Mouse (Mus musculus) c-Kit-negative CD71-positive TER-119-positive erythroid progenitor cells, embryonic 14.5 days (primary cell): ENCODE measurements around the gene Comp.

ENCODE experiments used
- DNase-seq: peaks from one replicate; pipeline ENCODE4 v3.0.0-alpha.2; 2013; ENCODE audit warnings: low read depth, low spot score

Comp gene

GRCm38 (mm10) chr8:70397611-70398563, 24.5 kb downstream of the Comp start:
- no peak for DNase-seq

GRCm38 (mm10) chr8:70404212-70404611, 30.9 kb downstream of the Comp start:
- no peak for DNase-seq

DNA sequence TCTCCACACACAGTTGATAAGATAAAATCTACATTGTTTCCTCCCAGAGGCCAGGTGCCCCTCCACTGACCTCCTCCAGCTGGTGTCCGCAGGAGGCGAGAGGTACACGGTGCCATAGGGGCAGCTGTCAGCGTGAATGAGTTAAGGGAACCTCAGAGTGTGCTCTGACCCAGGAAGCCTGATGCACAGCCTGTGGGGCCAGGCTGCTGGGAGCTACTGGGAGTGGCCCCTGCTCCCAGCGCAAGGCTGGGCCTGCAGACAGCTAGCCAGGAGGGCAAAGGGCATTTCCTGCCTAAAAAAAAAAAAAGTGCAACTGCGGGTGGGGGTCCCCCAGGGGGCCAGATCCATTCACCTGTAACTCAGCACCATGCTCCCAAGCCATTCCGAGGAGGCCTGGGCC, 31.8 kb downstream of the Comp start:
- DNase-seq, result no peak

DNA sequence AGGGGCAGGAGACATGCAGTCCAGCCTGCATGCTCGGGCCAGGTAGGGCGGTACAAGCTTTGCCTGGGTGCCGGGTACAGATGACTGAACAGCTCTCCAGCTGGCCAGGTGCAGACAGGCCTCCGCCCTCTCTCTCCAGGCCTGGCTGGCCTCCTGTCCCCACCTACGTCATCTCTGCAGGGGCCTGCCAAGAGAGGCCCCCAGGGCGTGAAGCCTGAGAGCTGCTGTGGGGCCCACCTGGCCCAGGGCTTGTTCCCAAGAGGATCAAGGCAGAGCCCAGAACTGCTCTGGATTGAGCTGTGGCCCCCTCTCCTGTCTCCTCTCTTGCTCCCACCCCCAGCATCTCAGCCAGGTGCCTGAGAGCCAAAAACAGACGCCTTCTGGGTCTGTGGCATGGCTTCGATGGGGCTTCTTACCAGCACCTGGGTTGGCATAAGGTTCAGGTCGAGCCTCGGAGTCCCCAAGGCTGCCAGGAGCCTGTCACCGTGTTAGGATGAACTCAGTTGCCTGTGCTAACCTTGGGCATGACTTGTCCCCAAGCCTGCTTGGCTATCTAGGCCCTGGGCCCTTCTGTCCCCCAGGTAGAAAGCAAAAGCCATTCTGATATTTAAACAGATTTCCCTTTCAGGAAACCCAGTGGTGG, 33.2 kb downstream of the Comp start:
- DNase-seq, result no peak

- DNase-seq, result no peak
Measured at GRCm38 (mm10) chr8:70408301-70408700, 34.9 kb downstream of the Comp start.

- DNase-seq, result no peak
Measured at GRCm38 (mm10) chr8:70409019-70409418, 35.7 kb downstream of the Comp start.

- DNase-seq, result no peak
Measured at GRCm38 (mm10) chr8:70409455-70409871, 36.1 kb downstream of the Comp start.

GRCm38 (mm10) chr8:70410281-70410680, 36.9 kb downstream of the Comp start:
- no peak for DNase-seq

- peak; percentile 71 for DNase-seq
Measured at GRCm38 (mm10) chr8:70414310-70414946, 41.1 kb downstream of the Comp start.

DNA sequence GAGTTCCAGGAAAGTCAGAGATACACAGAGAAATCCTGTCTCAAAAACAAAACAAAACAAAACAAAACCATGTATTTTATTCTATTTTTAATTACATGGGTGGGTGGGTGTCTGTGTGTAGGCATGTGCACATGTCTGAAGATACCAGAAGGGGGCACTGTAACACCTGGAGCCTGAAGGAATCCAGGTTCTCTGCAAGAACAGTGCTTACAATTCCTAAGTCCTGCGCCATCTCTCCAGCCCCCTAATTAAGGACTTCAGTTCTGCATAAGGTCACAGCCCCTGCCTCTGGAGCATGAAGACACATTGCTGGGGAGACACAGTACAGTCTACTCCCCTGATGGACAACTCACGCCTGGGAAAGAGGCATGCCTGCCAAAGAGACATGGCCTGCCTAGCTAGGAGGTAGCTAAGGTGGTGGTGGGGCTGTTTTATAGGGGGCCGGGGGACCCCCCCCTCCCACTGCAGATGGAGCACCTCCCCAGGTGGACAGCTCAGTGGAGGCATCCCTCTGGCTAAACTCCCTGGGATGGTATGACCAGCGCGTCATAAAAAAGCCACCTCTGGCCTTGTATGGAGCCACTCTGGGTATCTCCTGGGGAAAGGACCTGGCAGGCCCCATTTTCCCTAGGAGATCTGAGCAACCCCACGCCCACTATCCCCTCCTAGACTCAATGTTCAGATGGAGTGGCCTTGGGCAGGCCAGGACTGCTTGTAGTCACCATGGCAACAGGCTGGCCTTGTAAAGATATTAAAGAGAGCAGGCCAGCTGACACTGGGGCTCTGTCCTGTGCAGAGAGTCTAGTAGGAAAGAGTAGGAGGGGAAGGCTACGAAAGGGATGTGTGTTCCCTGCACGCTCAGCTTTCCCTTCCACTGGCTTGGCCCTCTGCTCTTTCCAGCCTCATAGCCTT, 42.4 kb downstream of the Comp start:
- peak; percentile 64 for DNase-seq

DNA sequence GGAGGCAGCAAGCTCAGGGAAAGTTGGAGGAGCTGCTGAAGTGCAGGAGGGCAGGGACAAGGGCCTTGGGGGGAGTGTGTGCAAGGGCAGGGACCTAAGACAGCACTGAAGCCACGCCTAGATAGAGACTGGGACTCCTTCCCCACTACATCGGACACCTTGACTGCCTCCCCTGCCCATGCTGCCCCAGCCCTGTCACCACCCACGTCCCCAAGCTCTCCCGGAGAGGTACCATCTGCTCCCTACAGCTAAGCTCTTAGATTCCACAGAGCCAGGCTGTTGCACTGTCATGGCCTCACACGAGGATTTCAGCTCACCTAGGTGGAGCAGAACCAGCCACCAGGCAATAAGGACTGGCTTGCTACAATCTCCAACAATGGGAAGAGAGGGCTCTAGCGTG, 43.6 kb downstream of the Comp start:
- DNase-seq, result no peak

DNA sequence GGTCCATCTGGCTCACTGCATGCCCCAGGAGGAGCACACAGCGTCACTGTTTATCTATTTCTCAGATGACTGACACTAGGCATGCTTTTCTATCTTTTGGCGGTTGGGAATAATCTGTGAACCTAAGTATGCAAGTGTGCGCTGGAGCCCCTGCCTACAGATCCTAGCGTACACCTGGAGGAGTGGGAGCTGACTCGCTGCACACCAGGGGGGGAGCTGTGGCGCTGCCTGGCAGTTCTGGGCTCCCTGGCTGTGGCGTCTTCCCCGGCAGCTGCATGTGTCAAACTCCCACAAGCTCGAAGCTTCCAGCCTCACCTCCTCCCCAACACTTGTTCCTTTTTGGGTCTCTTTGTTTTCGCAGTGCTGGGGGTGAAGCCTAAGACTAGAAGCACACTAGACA, 44.6 kb downstream of the Comp start:
- DNase-seq, result no peak

DNA sequence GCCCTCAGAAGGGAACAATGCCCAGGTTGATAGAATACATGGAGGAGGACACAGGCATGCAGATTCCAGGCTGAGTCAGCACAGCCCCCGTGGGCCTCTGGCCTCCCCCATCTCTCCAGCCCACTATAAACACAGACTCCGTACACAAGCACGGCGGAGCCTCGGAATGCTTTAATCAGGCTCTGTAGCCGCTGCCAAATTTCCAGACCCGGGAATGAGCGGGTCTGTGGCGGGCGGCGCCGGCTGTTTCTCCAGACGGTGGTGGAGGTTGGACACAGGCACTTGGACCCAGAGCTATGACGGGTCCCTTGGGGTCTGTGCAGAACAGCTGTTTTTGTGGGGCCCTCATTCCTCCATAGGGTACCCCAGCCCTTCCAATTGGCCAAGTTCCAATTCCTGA, 45.6 kb downstream of the Comp start:
- DNase-seq, result no peak

- no peak for DNase-seq
Measured at GRCm38 (mm10) chr8:70419879-70420643, 46.7 kb downstream of the Comp start.

DNA sequence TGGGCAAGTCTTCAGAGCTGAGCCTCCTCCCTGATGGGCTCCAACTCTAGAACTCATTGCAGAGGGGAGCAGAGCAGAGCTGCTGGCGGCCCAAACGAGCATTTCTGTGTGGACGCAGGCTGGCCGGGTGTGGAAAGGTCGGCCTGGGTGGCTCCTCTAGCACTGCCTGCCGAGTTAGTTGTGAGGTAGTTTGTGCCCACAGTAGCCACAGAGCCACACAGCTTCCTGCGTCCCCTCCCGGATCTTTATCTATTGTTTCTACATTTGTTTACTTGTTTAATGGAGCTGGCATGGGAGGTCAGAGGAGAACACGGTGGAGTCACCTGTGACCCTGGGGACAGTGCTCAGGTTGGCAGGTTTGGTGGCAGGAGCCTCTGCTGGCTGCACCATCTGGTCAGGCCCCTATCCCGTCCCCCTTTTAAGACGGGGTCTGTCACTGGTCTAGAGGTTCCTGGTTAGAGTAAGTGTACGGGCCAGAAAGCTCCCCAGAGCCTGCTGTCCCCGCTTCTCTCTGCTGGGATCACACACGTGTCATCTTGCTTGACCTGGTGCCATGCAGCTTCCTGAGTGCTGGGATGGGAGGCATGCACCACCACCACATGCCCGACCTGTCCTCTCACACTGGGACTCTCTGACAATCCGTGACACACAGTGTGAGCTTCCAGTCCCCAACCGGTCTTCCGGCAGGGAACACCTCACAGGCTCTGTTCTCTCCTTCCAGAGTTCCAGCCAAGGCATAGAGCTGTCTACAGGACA, 48.2 kb downstream of the Comp start:
- DNase-seq, result no peak

DNA sequence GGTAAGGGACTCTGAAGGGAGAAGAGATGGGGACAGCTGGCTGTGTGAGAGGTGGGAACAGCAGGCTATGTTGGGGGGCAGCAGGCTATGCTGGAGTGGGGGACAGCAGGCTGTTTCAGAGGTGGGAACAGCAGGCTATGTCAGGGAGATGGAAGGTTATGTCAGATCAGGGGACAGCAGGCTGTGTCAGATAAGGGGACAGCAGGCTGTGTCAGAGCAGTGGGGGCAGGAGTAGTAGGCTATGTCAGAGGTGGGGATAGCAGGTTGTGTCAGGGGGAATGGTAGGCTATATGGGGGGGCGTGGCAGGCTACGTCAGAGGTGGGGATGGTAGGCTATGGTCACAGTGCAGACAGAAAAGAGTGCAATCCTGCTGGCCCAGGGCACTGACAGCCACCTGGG, 49.4 kb downstream of the Comp start:
- DNase-seq, result no peak

DNA sequence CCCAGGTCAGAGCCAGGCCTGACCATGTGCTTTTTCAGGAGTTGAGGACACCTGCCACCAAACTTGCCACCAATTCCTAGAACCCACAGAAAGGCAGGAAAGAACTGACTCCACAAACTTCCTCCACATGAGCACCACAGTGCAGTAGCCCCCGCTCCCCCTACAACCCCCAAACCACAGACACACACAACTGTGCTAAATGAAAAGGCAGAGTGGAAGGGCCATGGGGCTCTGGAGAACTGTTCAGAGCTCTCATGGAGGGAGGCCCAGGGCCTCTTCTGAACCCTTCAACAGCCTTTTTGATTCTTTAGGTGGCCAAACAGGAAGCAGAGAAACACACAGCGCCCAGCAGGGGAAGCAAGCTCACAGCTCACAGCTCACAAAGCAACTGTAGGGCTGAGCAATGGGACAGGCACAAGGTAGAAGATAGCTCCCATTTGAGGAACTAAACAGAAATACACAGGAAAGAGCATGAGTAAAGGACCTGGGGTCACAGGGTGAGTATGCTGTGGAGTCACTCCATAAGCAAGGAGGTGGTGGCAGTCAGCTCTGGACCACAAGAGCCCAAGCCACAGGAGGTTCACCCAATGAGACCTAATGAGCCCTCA, 53.0 kb downstream of the Comp start:
- no peak for DNase-seq

- DNase-seq, result no peak
Measured at GRCm38 (mm10) chr8:70431213-70431612, 57.9 kb downstream of the Comp start.
